Mouse (Mus musculus): ENCODE measurements around the gene Col25a1.

DNA sequence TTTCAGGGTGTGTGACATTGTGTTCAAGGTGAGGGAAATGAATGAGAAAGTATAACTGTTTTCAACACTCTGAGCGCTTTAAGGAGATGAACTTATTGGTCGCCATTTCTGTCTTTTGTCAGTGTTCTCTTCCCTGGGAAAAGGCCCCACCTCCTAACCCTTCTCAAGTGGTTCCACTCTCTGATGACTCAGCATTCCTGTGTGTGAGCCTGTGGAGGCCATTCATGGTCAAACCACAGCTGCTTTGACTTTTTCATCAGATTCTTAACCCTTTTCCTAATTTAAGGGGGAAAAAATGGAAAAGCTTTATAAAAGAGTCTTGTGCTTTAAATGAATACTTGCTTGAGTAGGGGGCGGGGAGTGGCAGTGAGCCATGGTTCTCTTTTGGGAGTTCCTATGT lies 89.5 kb downstream of the Col25a1 start:
- TF ChIP-seq CTCF (IDR thresholded peaks at IDR 0.05; ENCODE audit: low read depth, low read length), result no peak
- no peak for TF ChIP-seq EP300 (IDR thresholded peaks at IDR 0.05; ENCODE audit: insufficient read depth, low read depth, low read length)
- TF ChIP-seq POLR2A (IDR thresholded peaks at IDR 0.05; ENCODE audit: insufficient read depth, low read length), result no peak

Data from ES-Bruce4 (cell line).